Mouse (Mus musculus): Measurements from ENCODE around the gene Cxxc4. TPM values are rescaled to one million over a fixed set of nuclear protein-coding genes. Genes with fewer than 3 reads are reported as not detected.

The Cxxc4 gene
- total and polyA plus RNA-seq, 3 experiments, result not detected

- Histone ChIP-seq H3K79me2 (ENCODE audit: control insufficient read depth, insufficient read depth, low read length, poor library complexity) (no peaks in the 10 kb centered on the region), H3K4me1 (ENCODE audit: control insufficient read depth in 1 of 2, insufficient read depth in 2 of 2, low read length in 2 of 2) (no peaks in the 10 kb centered on the region), H3K36me3 (ENCODE audit: control insufficient read depth in 1 of 2, insufficient read depth in 2 of 2, low read length in 2 of 2) (no peaks in the 10 kb centered on the region), H3K9ac (ENCODE audit: control insufficient read depth, low read depth, low read length, poor library complexity, severe bottlenecking) (no peak overlapping the region), H3K9me3 (replicated peaks; ENCODE audit: insufficient read depth, low read length) (no peaks in the 10 kb centered on the region), H3K27me3 (ENCODE audit: control insufficient read depth in 1 of 2, insufficient read depth in 2 of 2, low read length in 2 of 2) (no peaks in the 10 kb centered on the region), H3K4me3 (ENCODE audit: control insufficient read depth in 1 of 2, insufficient read depth in 1 of 2, low read depth in 2 of 2, low read length in 2 of 2) (no peak overlapping the region), H3K27ac (ENCODE audit: control insufficient read depth, low read depth, low read length) (no peak overlapping the region)
- no peak for DNase-seq (ENCODE audit: low read depth, low spot score)
- TF ChIP-seq NRF1 (IDR thresholded peaks at IDR 0.05; ENCODE audit: insufficient read depth, low read depth, low read length, poor library complexity, severe bottlenecking), result no peak
- no peak for TF ChIP-seq CTCF (IDR thresholded peaks at IDR 0.05 in 2 of 3, conservative IDR thresholded peaks at IDR 0.05 in 1 of 3; ENCODE audit: control insufficient read depth in 1 of 3, insufficient read depth in 1 of 3, low read depth in 2 of 3, low read length in 3 of 3, poor library complexity in 1 of 3, severe bottlenecking in 1 of 3)
- no peak for TF ChIP-seq USF2 (IDR thresholded peaks at IDR 0.05; ENCODE audit: borderline replicate concordance in 1 of 2, insufficient read depth in 1 of 2, low read depth in 1 of 2, low read length in 2 of 2)
- no peak for TF ChIP-seq HCFC1 (IDR thresholded peaks at IDR 0.05; ENCODE audit: low read depth, low read length)
- no peak for TF ChIP-seq RCOR1 (IDR thresholded peaks at IDR 0.05; ENCODE audit: low read depth, low read length)
- no peak for TF ChIP-seq GABPA (IDR thresholded peaks at IDR 0.05; ENCODE audit: low read depth, low read length)
- TF ChIP-seq E2F4 (IDR thresholded peaks at IDR 0.05; ENCODE audit: borderline replicate concordance, low read depth, low read length), result no peak
- no peak for TF ChIP-seq MAX (IDR thresholded peaks at IDR 0.05; ENCODE audit: low read length)
- TF ChIP-seq BHLHE40 (IDR thresholded peaks at IDR 0.05; ENCODE audit: borderline replicate concordance, low read depth, low read length), result no peak
- no peak for TF ChIP-seq MXI1 (IDR thresholded peaks at IDR 0.05; ENCODE audit: low read depth, low read length)
- no peak for TF ChIP-seq KAT2A (conservative IDR thresholded peaks at IDR 0.05; ENCODE audit: low read depth, low read length)
Measured at GRCm38 (mm10) chr3:134259300-134259699, 23.0 kb downstream of the Cxxc4 start.

- H3K79me2 ChIP-seq (ENCODE audit: control insufficient read depth, insufficient read depth, low read length, poor library complexity), result no peaks in the 10 kb centered on the region
- no peak overlapping the region for H3K27ac ChIP-seq (ENCODE audit: control insufficient read depth, low read depth, low read length)
- no peaks in the 10 kb centered on the region for H3K9me3 ChIP-seq (replicated peaks; ENCODE audit: insufficient read depth, low read length)
- no peaks in the 10 kb centered on the region for H3K4me1 ChIP-seq (ENCODE audit: control insufficient read depth in 1 of 2, insufficient read depth in 2 of 2, low read length in 2 of 2)
- H3K27me3 ChIP-seq (ENCODE audit: control insufficient read depth in 1 of 2, insufficient read depth in 2 of 2, low read length in 2 of 2), result no peaks in the 10 kb centered on the region
- H3K36me3 ChIP-seq (ENCODE audit: control insufficient read depth in 1 of 2, insufficient read depth in 2 of 2, low read length in 2 of 2), result no peaks in the 10 kb centered on the region; a peak in 1 of 4 replicates
- H3K4me3 ChIP-seq (ENCODE audit: control insufficient read depth in 1 of 2, insufficient read depth in 1 of 2, low read depth in 2 of 2, low read length in 2 of 2), result no peak overlapping the region
- no peak overlapping the region for H3K9ac ChIP-seq (ENCODE audit: control insufficient read depth, low read depth, low read length, poor library complexity, severe bottlenecking)
- DNase-seq (ENCODE audit: low read depth, low spot score), result no peak
- TF ChIP-seq SMC3 (IDR thresholded peaks at IDR 0.05; ENCODE audit: low read depth, low read length) (peak; percentile 19), MYB (IDR thresholded peaks at IDR 0.05; ENCODE audit: low read depth, low read length) (no peak)
Measured at GRCm38 (mm10) chr3:134279655-134280054, 43.4 kb downstream of the Cxxc4 start.

GRCm38 (mm10) chr3:134281527-134282370 is 45.5 kb downstream of the Cxxc4 start:
- H3K36me3 ChIP-seq (ENCODE audit: control insufficient read depth in 1 of 2, insufficient read depth in 2 of 2, low read length in 2 of 2), result no peaks in the 10 kb centered on the region
- no peaks in the 10 kb centered on the region for H3K4me1 ChIP-seq (ENCODE audit: control insufficient read depth in 1 of 2, insufficient read depth in 2 of 2, low read length in 2 of 2)
- no peak for DNase-seq (ENCODE audit: low read depth, low spot score)
- no peak overlapping the region for H3K27ac ChIP-seq (ENCODE audit: control insufficient read depth, low read depth, low read length)
- TF ChIP-seq EP300 (IDR thresholded peaks at IDR 0.05; ENCODE audit: low read depth in 1 of 2, low read length in 2 of 2), result no peak
- no peak for TF ChIP-seq CHD1 (IDR thresholded peaks at IDR 0.05; ENCODE audit: low read depth, low read length)
- no peak for TF ChIP-seq POLR2A (IDR thresholded peaks at IDR 0.05; ENCODE audit: control insufficient read depth in 1 of 2, insufficient read depth in 1 of 2, low read depth in 1 of 2, low read length in 2 of 2, poor library complexity in 1 of 2)
- TF ChIP-seq E2F4 (IDR thresholded peaks at IDR 0.05; ENCODE audit: borderline replicate concordance, low read depth, low read length), result no peak
- no peak for TF ChIP-seq MAFK (IDR thresholded peaks at IDR 0.05; ENCODE audit: borderline replicate concordance, low read depth, low read length)
- TF ChIP-seq CHD2 (IDR thresholded peaks at IDR 0.05; ENCODE audit: low read length), result no peak
- no peak for TF ChIP-seq GABPA (IDR thresholded peaks at IDR 0.05; ENCODE audit: low read depth, low read length)
- TF ChIP-seq TBP (IDR thresholded peaks at IDR 0.05; ENCODE audit: low read depth, low read length), result no peak
- no peak for TF ChIP-seq TCF12 (IDR thresholded peaks at IDR 0.05; ENCODE audit: low read depth, low read length)
- no peak for TF ChIP-seq ETS1 (IDR thresholded peaks at IDR 0.05; ENCODE audit: low read depth, low read length)
- no peak for TF ChIP-seq MXI1 (IDR thresholded peaks at IDR 0.05; ENCODE audit: low read depth, low read length)
- no peak for TF ChIP-seq SMC3 (IDR thresholded peaks at IDR 0.05; ENCODE audit: low read depth, low read length)
- TF ChIP-seq KAT2A (conservative IDR thresholded peaks at IDR 0.05; ENCODE audit: low read depth, low read length), result no peak
- no peak for TF ChIP-seq ELF1 (IDR thresholded peaks at IDR 0.05; ENCODE audit: low read depth, low read length)
- TF ChIP-seq ZMIZ1 (IDR thresholded peaks at IDR 0.05; ENCODE audit: low read depth, low read length), result no peak
- H3K9me3 ChIP-seq (replicated peaks; ENCODE audit: insufficient read depth, low read length), result no peaks in the 10 kb centered on the region
- H3K27me3 ChIP-seq (ENCODE audit: control insufficient read depth in 1 of 2, insufficient read depth in 2 of 2, low read length in 2 of 2), result no peaks in the 10 kb centered on the region
- no peak overlapping the region for H3K9ac ChIP-seq (ENCODE audit: control insufficient read depth, low read depth, low read length, poor library complexity, severe bottlenecking)
- no peak overlapping the region for H3K4me3 ChIP-seq (ENCODE audit: control insufficient read depth in 1 of 2, insufficient read depth in 1 of 2, low read depth in 2 of 2, low read length in 2 of 2)
- no peaks in the 10 kb centered on the region for H3K79me2 ChIP-seq (ENCODE audit: control insufficient read depth, insufficient read depth, low read length, poor library complexity)

All from MEL (cell line).